Mouse (Mus musculus) adrenal gland, postnatal 4 days (tissue): ENCODE results near the gene Cyb5b. TPM values are rescaled to one million over a fixed set of nuclear protein-coding genes. Genes with fewer than 3 reads are reported as not detected.
A peak's percentile ranks its signal among the peaks of the same experiment; 100 is the strongest.
"Not testable (repeated sequence)": the region's sequence is repeated elsewhere in the genome, so short reads cannot be mapped to it uniquely, and the experiment has no call there.

Experiments
- DNase-seq, 2 experiments: peaks; one replicate each; pipeline ENCODE4 v3.0.0; 2021 to 2022; ENCODE audit warnings: low spot score in 2 of 2, mixed read lengths in 2 of 2
- long read RNA-seq, 2 experiments: library from polyadenylated mRNA; stranded (forward); transcript quantifications; one replicate each; pipeline ENCODE4 v2.0.0; 2021
- total RNA-seq, 2 experiments: library from RNA; stranded (reverse); gene quantifications; 2 replicates each; pipeline ENCODE4 v1.2.3; 2021

Cyb5b gene
- total RNA-seq, result 100 to 1,000 TPM; 297 to 305 TPM
- long read RNA-seq, experiment 1, full-length matches to known transcripts, result 127 of 182 reads
- long read RNA-seq, experiment 1, partial matches to known transcripts, result 47 of 182 reads
- long read RNA-seq, experiment 1, other reads (novel, unspliced or antisense), result 8 of 182 reads
- long read RNA-seq, experiment 2, full-length matches to known transcripts, result 168 of 273 reads
- long read RNA-seq, experiment 2, partial matches to known transcripts, result 90 of 273 reads
- long read RNA-seq, experiment 2, other reads (novel, unspliced or antisense), result 15 of 273 reads

DNA sequence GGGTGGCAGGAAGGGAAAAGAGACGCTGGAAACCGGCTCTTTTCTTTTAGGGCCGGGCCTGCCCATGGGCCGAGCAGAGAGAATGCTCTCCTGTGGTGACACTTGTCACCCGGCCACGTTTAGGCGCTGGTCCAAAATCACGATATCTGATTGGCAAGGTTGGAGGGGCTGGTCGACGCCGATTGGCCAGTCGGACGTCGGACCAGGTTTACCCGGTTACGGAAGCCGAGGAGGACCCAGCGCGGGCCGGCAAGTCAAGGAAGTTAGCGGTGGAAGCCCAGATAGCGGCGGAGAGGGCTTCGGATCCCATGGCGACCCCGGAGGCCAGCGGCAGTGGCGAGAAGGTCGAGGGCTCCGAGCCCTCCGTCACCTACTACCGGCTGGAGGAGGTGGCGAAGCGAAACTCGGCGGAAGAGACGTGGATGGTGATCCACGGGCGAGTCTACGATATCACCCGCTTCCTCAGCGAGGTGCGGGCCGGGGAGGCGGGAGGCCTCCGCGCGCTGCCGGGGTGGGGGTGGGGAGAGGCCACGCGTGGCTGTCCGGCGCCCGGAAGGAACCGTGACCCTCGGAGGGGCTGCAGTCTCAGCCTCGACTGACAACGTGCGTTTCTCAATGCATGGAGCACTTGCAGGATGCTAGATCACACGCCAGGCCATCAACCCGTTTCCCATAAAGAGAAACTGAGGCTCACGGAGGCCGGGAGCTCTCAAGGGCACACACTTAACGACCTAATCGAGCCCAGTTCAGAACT, at the start of gene Cyb5b:
Gene Cyb5b (plus strand): TSS at position 237 of the 754 bp plus-strand sequence.
- peak; percentile 77 to 87 for DNase-seq

DNA sequence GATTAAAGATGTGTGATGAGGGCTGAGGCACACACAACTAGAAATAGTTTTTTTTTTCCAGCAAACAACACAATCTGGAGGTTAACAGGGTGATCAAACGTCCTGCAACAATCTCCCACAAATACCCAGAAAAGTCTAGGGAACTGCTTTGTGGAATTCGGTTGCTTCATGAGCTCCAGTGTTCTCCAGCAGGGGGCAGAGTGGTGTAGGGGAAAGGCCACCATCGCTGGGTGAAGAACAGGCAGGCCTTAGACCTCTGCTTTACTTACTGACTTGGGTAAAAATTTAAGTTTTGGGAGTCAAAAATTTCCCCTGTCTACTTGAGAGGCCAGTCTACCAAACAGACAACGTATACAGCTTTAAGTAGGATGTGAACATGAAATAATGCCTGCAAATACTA, 45.9 kb upstream of the Cyb5b start:
- peak in 1 of 2 experiments; percentile 78 for DNase-seq

DNA sequence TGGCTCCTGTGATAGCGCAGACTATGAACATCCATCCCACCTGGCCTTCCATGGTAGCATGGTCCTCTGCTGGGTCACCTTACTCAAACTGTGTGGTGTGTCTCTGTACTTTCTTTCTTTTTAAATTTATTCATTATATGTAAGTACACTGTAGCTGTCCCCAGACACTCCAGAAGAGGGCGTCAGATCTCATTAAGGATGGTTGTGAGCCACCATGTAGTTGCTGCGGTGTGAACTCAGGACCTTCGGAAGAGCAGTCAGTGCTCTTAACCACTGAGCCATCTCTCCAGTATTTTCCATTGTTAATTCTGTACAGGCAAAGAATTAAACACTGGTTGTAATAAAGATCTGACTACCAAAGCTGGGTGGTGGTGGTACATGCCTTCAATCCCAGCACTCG, 42.4 kb upstream of the Cyb5b start:
- DNase-seq, result not testable (repeated sequence)

DNA sequence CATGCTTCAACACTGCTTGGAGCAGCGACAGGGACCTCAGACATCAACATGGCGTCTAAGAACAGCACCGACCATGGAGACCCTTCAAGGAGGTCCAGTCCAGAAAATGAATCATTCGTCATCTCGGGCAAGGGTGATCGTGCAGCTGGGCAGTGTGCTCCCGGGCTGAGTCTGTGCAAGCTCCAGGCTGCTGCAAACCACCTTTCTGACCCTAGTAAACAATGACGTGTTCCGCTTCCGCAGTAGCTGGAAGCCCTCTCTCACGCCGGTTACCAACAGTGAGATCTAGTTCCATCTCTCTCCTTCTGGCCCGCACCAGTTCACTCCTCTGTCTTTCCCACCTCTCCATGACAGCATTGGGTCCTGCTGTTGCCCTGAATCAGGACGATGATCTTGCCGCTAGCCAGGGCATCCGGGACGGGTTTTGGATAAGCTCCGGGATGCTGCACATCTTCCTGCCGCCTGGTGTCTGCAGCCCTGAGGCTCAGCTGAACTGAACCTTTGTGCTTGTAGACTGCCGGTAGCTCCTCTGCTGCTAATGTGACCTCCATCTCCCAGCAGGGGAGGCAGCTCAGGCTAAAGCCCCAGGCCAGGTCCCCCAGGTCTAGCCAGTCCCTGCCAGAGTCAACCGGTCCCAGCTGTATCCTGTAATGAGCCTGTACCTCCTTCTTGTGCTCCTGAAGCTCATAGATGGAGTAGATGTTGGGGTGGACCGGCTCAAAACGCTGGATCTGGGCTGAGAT, 41.3 kb upstream of the Cyb5b start:
- no peak for DNase-seq

DNA sequence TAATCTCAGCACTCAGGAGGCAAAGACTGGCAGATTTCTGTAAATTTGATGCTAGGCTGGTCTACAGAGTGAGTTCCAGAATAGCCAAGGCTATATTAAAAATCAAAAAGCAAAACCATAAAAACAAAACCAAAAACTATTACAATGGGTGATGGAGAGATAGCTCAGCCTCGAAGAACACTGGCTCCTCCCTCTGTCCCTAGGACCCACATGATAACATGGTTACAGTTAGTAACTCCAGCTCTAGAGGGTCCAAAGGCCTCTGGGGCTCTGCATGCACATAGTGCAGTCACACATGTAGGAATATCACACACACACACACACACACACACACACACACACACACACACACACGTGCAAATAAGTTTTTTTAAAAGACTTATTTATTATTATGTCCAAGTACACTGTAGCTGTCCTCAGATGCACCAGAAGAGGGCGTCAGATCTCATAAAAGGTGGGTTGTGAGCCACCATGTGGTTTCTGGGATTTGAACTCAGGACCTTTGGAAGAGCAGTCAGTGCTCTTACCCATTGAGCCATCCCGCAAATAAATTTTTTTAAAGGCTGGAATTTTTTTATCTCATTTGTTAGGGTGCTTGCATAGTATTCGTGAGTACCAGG, 40.5 kb upstream of the Cyb5b start:
- DNase-seq, result no peak

DNA sequence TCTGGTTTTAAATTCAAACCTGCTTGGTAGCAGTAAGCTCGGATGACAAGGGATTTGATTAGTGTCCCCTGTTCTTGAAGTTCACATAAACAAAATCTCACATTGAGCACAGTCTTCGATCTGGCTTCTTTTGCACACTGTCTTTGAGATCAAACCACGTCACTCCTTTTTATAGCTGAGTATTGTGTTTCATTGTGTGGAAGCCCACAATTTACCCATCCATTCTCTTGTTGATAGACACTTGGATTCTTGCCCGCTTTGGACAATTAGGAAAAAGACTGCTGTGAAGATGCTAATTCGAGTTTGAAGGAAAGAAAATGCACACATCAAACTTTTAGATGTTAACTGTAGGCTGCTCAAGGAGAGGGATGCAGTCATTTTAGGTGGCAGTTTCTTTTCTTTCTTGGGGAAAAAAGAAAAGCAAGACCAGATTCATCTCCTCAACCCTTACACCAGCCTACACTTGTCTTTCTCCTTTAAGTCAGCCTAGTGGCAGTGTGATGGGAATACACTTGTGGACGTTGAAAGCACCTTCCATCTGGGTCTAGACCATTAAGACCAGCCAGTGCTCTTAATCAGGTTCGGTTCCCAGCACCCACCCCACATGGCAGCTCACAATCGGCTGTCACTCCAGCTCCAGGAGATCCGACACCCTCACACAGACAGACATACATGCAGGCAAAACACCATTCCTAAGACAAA, 39.7 kb upstream of the Cyb5b start:
- no peak for DNase-seq

DNA sequence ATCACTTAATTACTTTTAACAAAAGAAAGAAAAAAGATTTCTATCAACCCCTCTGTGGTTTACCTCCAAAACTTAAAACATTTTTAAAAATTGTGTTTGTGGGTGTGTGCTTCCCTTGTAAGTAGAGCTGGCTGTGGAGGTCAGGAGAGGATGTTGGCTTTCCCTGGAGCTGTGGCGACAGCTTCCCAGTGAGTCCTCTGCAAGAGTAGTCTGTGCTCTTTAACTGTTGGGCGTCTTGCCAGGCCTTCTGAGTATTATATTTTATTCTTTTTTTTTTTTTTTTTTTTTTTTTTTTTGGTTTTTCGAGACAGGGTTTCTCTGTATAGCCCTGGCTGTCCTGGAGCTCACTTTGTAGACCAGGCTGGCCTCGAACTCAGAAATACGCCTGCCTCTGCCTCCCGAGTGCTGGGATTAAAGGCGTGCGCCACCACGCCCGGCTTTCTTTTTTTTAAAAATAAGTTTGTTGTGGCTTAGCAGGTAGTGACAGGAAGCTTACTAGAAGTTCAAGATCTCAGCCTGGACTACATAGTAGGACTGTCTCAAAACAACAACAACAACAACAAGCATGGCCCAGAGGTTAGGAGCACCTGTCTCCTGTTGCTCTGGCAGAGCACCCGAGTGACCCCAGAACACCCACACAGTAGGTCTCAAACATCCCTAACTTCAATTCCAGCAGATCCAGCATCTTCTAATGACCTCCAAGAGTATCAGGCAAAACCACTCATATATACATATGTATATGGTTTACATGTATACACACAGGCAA, 38.9 kb upstream of the Cyb5b start:
- DNase-seq, result no peak

DNA sequence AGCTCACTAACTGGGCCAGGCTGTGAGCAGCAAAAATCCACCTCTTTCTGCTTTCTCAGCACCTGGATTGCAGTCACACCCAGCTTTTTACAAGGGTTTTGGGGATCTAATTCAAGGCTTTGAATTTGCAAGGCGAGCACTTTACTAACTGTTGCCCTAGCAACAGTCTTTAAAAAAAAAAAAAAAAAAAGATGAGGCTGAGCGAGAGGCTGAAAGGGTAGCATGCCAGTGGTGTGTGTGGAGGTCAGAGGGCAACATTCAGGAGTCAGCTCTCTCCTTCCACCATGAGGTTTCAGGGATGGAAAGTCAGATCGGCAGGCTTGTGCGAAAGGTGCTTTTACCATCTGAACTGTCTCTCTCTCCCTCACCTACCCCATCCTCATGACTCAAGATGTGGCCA, 37.2 kb upstream of the Cyb5b start:
- no peak for DNase-seq

DNA sequence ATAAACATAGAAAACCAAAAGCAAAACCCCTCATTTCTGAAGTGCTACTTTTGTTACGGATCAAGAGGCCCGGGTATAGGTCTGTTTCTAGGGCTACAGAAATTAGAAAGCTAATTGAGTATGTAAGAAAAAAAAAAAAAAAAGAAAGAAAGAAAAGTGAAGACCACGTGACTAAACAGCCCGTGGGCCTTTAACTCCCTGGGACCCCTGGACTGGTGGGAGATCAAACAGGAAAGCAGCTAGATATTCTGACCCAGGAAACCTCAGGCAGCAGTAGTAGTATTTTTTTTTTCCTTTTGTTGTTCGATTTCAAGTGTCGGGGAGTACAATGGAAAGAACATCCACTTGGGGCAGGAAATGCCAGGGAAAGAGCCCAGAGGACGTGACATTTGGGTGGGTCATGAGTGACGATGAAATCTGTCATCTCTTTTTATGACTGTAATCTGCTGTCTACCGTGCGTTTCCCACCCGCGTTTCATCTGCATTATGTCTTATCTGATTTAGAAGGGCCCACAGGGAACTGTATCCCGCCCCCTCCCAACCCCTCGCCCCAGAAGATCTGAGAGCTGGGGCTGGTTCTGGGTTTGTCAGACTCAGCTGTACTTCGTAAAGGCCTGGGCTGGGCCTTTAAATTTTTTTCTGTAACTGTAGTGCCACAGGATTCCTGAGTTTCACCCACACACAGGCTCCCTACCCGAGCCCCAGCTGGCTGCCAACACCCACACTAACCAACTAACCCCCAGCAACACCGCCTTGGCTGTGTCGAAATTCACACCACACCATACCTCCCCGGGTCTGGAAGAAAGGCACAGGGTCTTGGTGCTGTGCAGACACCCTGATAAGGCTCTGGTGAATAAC, 36.1 kb upstream of the Cyb5b start:
- DNase-seq, result no peak

DNA sequence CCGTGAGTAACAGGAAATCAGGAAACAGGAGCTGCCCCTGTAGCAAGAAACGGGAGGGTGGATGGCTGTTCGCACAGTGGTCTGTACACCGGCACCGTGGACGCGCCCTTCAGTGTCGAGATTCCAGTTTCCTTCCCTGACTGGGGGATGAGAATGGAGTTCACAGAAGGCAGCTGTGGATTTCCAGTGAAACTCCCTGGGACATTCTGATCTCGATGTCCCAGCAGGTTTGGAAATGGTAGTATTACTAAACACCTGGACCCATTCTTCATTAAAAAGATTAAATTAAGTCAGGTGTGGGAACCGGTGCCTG, 35.5 kb upstream of the Cyb5b start:
- DNase-seq, result no peak

DNA sequence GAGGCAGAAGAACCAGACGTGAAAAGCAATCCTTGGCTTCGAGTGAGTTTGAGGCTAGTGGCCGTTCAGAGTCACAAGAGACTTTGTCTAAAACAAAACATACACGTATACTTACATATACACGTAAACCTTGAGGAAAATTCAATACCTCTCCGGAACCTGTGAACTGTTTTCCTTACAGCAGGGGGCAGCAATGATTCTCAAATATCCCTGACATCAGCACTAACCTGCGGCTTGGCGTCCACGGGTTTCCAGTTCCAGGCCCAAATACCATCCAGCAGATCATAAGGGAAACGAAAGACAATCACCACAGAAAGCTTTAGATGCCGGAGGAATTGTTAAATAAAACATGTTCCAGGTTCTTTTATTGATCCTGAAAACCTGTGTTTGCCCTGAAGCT, 34.4 kb upstream of the Cyb5b start:
- peak; percentile 48 to 74 for DNase-seq

DNA sequence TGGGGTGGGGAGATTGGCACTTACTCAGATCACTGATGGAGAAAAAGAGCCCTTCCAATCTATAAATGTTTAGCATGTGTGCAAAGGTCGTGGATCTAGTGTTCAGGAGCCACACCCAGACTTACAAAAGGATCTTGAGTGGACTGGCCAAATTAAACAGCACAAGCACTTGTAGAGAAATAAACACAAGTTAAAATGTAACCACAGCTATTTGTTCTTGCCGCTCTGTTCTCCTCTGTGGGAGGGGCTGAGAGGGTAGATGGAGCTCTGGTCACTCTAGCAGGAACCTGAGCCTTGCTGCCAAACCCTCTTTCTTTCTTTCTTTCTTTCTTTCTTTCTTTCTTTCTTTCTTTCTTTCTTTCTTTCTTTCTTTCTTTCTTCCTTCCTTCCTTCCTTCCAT, 33.4 kb upstream of the Cyb5b start:
- no peak for DNase-seq

DNA sequence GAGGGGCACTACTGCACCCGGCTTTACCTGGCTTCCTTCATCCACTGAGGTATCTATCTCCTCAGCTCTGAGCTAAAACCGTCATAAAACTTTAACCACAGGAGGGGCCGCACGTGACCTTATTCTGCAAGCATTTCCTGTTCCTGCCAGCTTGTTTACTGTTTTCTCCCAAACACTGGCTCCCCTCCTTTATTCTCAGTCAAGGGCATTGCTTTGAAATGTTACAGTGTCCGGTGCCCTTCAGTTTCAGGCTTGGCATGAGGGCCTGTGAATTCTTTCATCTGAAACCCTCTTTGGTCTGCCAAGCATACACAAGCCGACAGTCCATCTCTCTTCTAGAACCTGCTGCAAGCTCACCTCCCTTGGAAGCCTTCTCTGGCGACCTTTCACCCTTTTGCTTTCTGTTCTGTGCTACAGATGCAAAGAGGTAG, 31.6 kb upstream of the Cyb5b start:
- DNase-seq, result no peak

DNA sequence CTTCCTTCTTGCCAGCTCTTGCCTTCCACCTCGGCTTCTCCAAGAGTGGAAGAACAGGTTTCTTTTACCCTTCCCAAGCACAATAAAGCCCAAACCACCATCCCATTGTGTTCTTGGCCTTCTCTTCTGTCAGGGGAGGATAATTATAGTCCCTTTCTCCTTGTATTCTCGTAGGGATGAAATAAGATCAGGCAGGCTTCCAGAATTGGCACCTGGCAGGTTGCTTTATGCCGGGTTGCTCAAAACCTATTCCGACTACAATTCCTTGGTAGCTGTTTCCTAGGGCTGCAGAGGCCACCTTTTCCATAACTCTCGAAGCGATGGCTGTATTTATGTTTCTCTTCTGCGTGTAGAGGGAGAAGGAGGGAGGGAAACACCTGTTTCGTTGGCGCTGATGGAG, 31.0 kb upstream of the Cyb5b start:
- DNase-seq, result no peak

DNA sequence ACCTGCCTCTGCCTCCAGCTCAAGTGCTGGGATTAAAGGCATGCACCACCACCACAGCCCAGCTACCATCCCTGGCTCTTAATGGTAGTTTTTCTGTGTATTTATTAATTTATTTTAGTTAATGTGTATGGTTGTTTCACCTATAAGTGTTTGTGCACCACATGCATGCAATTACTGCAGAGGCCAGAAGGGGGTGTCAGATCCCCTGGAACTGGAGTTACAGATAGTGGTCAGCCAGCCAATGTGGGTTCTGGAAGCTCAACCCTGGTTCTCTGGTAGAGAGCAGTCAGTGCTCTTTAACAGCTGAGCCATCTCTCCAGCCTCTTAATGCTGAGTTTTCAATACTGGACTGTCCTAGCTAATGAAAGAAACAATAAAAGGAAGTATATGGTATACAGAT, 29.6 kb upstream of the Cyb5b start:
- no peak for DNase-seq

DNA sequence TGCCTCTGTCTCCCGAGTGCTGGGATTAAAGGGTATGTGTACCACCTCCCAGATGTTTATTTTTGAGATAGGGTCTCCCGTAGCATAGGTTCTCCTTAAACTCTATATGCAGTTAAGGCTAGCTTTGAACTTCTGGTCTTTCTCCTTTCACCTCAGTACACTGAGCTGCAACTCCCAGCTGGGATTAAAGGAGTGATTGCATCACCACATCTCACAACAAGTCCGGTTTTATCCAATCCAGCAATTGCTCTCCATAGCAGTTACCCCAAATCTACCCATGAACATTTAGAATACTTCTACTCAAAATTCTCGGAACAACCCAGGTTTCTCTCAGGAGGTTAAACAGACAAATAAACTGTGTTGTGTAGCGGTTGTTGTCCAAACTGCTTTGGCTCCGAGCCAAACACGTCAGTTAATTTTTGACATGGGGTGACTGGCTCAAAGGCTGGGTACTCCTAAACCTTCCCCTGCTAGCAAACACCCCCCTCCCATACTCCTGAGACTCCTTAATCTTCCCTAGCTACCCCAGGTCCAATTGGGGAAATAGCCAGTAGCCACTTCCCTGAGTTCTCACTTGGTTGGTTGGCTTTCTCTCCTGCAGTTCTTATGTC, 28.7 kb upstream of the Cyb5b start:
- no peak for DNase-seq

DNA sequence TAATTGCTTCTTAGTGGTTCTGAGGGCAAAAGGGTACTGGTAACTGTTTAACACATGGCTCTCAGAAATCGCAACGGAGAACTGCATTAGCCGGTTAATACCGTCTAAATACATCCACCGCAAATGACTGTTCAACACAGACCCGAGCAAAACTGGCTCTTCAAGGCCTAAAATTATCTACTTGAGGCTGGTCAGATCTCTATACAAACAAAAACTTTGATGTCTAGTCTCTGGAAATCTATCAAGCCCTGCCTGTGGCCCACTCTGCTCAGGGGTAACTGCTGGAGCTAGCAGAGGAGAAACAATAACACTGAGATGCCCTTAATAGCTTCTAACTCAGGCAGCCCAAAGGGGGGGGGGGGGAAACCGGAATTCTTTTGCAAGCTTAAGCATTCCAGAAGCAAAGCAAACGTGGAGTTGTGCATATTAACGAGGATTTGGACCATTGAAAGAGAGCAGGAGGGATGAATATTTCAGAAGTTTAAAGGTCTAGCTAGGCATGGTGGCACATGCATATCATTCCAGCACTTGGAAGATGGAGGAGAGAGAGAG, 27.3 kb upstream of the Cyb5b start:
- DNase-seq, result no peak

DNA sequence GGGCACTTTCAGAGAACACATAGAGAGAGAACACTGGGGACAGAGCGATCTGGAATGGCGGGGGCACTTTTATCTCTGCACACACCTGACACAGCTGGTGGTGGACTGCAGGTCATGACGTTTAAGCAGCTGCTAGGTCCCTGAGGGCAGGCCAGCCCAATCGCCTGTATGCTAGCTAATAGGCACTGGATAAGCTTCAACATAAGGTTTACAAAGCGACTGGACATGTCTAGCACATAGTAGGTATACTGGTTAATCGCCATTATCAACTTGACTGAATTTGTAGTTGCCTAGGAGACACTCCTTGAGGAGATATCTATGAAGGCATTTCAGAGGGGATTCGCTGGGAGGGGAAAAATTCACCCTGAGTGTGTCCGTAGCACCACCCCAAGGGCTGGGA, 26.1 kb upstream of the Cyb5b start:
- DNase-seq, result no peak
